ENCODE assay signal across 26 mouse cellular contexts in the genomic region with DNA sequence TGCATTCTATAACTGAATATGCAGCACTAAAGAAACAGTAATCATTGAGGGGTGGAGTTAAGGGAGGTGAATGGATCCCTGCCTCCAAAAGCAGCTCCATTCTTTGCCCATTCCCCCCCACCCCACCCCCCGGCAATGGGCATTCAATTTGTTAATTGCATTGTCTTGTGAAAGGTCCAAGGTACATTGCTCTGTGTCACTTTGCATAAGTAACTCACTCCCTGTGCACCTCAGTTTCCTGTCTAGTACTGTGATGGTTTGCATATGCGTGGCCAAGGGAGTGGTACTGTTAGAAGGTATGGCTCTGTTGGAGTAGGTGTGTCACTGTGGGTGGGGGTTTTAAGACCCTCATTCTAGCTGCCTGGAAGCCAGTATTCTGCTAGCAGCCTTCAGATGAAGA. TPM values are rescaled to one million over a fixed set of nuclear protein-coding genes. Genes with fewer than 3 reads are reported as not detected.
DNase-seq lines count a peak whose midpoint lies in the region; ATAC-seq and TF ChIP-seq lines count a peak whose summit lies in the region.
"Had no signal": no experiment of that assay in that cellular context is flagged by ENCODE, and none has a peak within 500 bp of the region (broad histone marks: within the 10 kb centered on the region; RNA-seq: fewer than 3 reads in every experiment).

No protein-coding gene starts in this region.

- no peaks in the 10 kb centered on the region; the same call in 1 of the 2 replicates for H3K36me3 ChIP-seq in heart, adult 2 months (ENCODE audit: control insufficient read depth, insufficient read depth, low read length)
- H3K36me3 ChIP-seq in midbrain, embryonic 13.5 days: no peaks in the 10 kb centered on the region
- H3K36me3 ChIP-seq in neural tube, embryonic 15.5 days: no peaks in the 10 kb centered on the region
- H3K36me3 ChIP-seq: G1E had no signal

- H3K4me1 ChIP-seq in heart, adult 2 months (ENCODE audit: control insufficient read depth, insufficient read depth, low read length): peaks cover 1% of the 10 kb centered on the region; the same call in 1 of the 2 replicates
- H3K4me1 ChIP-seq in midbrain, embryonic 13.5 days (replicated peaks): peaks cover 4% of the 10 kb centered on the region
- no peaks in the 10 kb centered on the region for H3K4me1 ChIP-seq in neural tube, embryonic 15.5 days

- TF ChIP-seq CTCF in heart, adult 2 months (IDR thresholded peaks at IDR 0.05): no peak

- no peak overlapping the region for H3K4me3 ChIP-seq in heart, adult 2 months
- H3K4me3 ChIP-seq in midbrain, embryonic 13.5 days (replicated peaks): no peak overlapping the region
- no peak overlapping the region for H3K4me3 ChIP-seq in neural tube, embryonic 15.5 days (replicated peaks)

- no peak overlapping the region for H3K27ac ChIP-seq in heart, adult 2 months
- no peak overlapping the region for H3K27ac ChIP-seq in midbrain, embryonic 13.5 days
- no peak overlapping the region for H3K27ac ChIP-seq in neural tube, embryonic 15.5 days (replicated peaks)

- H3K9ac ChIP-seq in heart, adult 2 months (ENCODE audit: low read depth, low read length): no peak overlapping the region
- H3K9ac ChIP-seq in midbrain, embryonic 13.5 days (replicated peaks): no peak overlapping the region
- H3K9ac ChIP-seq in neural tube, embryonic 15.5 days (replicated peaks): no peak overlapping the region

- 91% methylated on average over 2 of the region's 2 CpGs for WGBS in heart, adult 2 months
- 96% methylated on average over 2 of the region's 2 CpGs for whole genome bisulfite sequencing in midbrain, embryonic 13.5 days
- 95% methylated on average over 2 of the region's 2 CpGs for WGBS in neural tube, embryonic 15.5 days

- no peak for TF ChIP-seq POLR2A in heart, adult 2 months (IDR thresholded peaks at IDR 0.05; ENCODE audit: insufficient read depth, low read depth, low read length)

- no peak for ATAC-seq in midbrain, embryonic 13.5 days
- ATAC-seq in neural tube, embryonic 15.5 days (ENCODE audit: low FRiP score): no peak
- ATAC-seq: activated CD4-positive, CD25-positive, alpha-beta regulatory T cell, adult 4 months; CD4-positive, CD25-positive, alpha-beta regulatory T cell, adult 4 months; Patski had no signal

- H3K27me3 ChIP-seq in heart, adult 2 months (ENCODE audit: control insufficient read depth, insufficient read depth, low read length): no peaks in the 10 kb centered on the region
- no peaks in the 10 kb centered on the region for H3K27me3 ChIP-seq in midbrain, embryonic 13.5 days
- H3K27me3 ChIP-seq in neural tube, embryonic 15.5 days (replicated peaks): no peaks in the 10 kb centered on the region
- H3K27me3 ChIP-seq: CH12.LX had no signal

- intact Hi-C loops in heart, adult 2 months (cut with DNase I): no loop called here

- no peak for TF ChIP-seq EP300 in heart, adult 2 months (IDR thresholded peaks at IDR 0.05; ENCODE audit: insufficient read depth, low read depth, low read length)

- H3K9me3 ChIP-seq in midbrain, embryonic 13.5 days: no peaks in the 10 kb centered on the region; the same call in 1 of the 2 replicates
- H3K9me3 ChIP-seq in neural tube, embryonic 15.5 days (replicated peaks): no peaks in the 10 kb centered on the region; the same call in 1 of the 2 replicates

- no peaks in the 10 kb centered on the region for H3K79me2 ChIP-seq in heart, adult 2 months (replicated peaks; ENCODE audit: control insufficient read depth, insufficient read depth, low read length)

- no peak overlapping the region for H3K4me2 ChIP-seq in midbrain, embryonic 13.5 days (replicated peaks)
- no peak overlapping the region for H3K4me2 ChIP-seq in neural tube, embryonic 15.5 days

- DNase-seq in heart, adult 11 months: peak; percentile 66
- DNase-seq in heart, adult 2 months: no peak
- DNase-seq in ES-CJ7 (ENCODE audit: low read depth, low spot score) (peak; percentile 77), R1 (ENCODE audit: low read depth, low spot score) (peak; percentile 85), ZHBTc4 (ENCODE audit: low read depth, low spot score) (peak; percentile 54)
- no peak for DNase-seq in cerebellum, adult 11-12 months
- DNase-seq: adrenal gland, adult 2 months; adrenal gland, adult 8-10 months; adrenal gland, postnatal 10 days; adrenal gland, postnatal 14 days; adrenal gland, postnatal 25 days; adrenal gland, postnatal 36 days; B cell, adult 2 months; cerebellum, adult 11 months; cerebellum, adult 18-20 months; cerebellum, adult 2 months; cerebellum, adult 8-10 months; cerebellum, adult 9-10 months had no signal

RNA-seq across cellular contexts. Expression of gene Colgalt2, which starts 13.5 kb away (rescaled TPM):
- 1 to 10 TPM; 3.3 to 4.1 TPM for total RNA-seq in heart, adult 2 months (2021)
- 5.3 and 7.0 TPM in 2 replicates for polyA plus RNA-seq in heart, adult 2 months (2012; rRNA removed)
- 2.2 and 2.3 TPM in 2 replicates for polyA plus RNA-seq in midbrain, embryonic 13.5 days (2015; fragmentation: Nextera tagmentation; extraction: Ambion mirVana)
- 3.7 and 3.9 TPM in 2 replicates for polyA plus RNA-seq in neural tube, embryonic 15.5 days (2015; fragmentation: Nextera tagmentation; extraction: Ambion mirVana)
- total RNA-seq: CH12.LX, MEL had no signal
- polyA plus RNA-seq: activated CD4-positive, CD25-positive, alpha-beta regulatory T cell, adult 4 months; CD4-positive, CD25-positive, alpha-beta regulatory T cell, adult 4 months; G1E; Patski had no signal

RNA-seq across cellular contexts. Expression of gene Tsen15, which starts 26.6 kb away (rescaled TPM):
- total RNA-seq in heart, adult 2 months (2021): 10 to 100 TPM; 19.3 to 21.0 TPM
- 14.4 and 24.8 TPM in 2 replicates for polyA plus RNA-seq in heart, adult 2 months (2012; rRNA removed)
- 31.9 and 34.5 TPM in 2 replicates for polyA plus RNA-seq in midbrain, embryonic 13.5 days (2015; fragmentation: Nextera tagmentation; extraction: Ambion mirVana)
- 39.4 and 47.6 TPM in 2 replicates for polyA plus RNA-seq in neural tube, embryonic 15.5 days (2015; fragmentation: Nextera tagmentation; extraction: Ambion mirVana)

Comparison
In these comparisons a context has a peak if more than half of its experiments do, and no peak if none do; other contexts are left out.
1. DNase-seq: peak in heart, adult 11 months (single experiment), ES-CJ7 (single experiment), R1 (single experiment) and ZHBTc4 (single experiment); none in heart, adult 2 months (0 of 2) and cerebellum, adult 11-12 months (single experiment).